Mouse (Mus musculus): ENCODE measurements around the gene Fam126a.

GRCm38 (mm10) chr5:23889461-23889860 lies 141.0 kb downstream of the Fam126a start:
- TF ChIP-seq CTCF (IDR thresholded peaks at IDR 0.05; ENCODE audit: extremely low read depth, insufficient read depth, low read length) (no peak), POLR2A (IDR thresholded peaks at IDR 0.05; ENCODE audit: extremely low read depth, insufficient read depth, low read length) (no peak)

Measured in cortical plate, adult 2 months (tissue).